Mouse (Mus musculus): ENCODE measurements around the gene Otud1. TPM values are rescaled to one million over a fixed set of nuclear protein-coding genes. Genes with fewer than 3 reads are reported as not detected.
A peak's percentile ranks its signal among the peaks of the same experiment; 100 is the strongest.

Otud1 gene
- polyA plus RNA-seq, 1 experiment: 12.4 TPM

DNA sequence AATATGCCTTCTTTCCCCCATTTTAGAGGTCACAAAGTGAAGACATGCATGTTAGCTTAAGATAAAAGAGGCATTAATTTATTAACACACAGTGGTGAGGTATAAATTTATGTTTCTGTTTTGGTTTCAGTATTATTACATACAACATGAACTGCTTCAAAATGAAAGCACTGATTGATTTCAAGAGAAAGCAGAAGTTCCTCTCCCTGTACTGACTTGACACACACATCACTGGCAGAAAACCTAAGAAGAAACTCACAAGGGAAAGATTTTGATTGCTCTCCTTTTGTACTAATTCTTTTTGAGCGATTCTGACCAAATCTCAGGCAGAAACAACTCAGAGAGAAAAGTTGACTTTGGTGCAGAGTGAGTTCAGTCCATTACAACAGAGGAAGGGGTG, 27.0 kb upstream of the Otud1 start:
- TF ChIP-seq POLR2A (IDR thresholded peaks at IDR 0.05; ENCODE audit: low read depth, low read length): no peak
- TF ChIP-seq CTCF (IDR thresholded peaks at IDR 0.05; ENCODE audit: extremely low read depth, insufficient read depth, insufficient read length, insufficient replicate concordance): no peak
- DNase-seq (ENCODE audit: low read depth in 1 of 2, low spot score in 2 of 2): peak in 1 of 2 experiments; percentile 27
- WGBS: 21% methylated on average over 1 of the region's 1 CpGs

DNA sequence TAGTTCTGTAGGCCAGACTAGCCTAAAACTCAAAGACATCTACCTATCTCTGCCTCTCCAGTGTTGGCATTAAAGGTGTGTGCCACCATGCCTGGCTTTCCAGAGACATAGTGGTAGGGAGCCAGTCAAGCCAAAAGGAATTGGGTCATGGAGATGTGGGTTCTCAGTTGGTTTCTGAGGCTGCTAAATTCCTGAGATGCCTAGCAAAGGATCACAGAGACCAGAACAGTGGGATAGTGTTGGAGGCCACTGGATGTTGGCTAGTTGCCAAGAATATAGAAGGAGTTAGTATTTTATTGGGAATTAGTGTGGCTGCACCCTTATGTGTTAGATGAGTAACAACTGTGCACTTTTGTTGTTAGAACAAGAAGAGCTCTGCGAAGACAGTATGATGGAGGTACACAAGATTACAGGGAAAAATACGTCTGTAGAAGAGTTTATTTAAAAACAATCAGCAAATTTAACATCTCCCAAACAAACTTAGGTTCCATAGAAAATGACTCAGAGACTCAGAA, 24.1 kb upstream of the Otud1 start:
- no peak for DNase-seq (ENCODE audit: low read depth in 1 of 2, low spot score in 2 of 2)
- no peak overlapping the region for H3K4me3 ChIP-seq (ENCODE audit: extremely low read depth, insufficient read depth, insufficient read length)
- H3K27ac ChIP-seq (ENCODE audit: insufficient read depth, low read length): no peak overlapping the region
- no peaks in the 10 kb centered on the region for H3K27me3 ChIP-seq (ENCODE audit: control insufficient read depth, insufficient read depth, low read length)
- H3K36me3 ChIP-seq (ENCODE audit: control insufficient read depth, insufficient read depth, low read length): no peaks in the 10 kb centered on the region
- 89% methylated on average over 2 of the region's 2 CpGs for WGBS
- TF ChIP-seq CTCF (IDR thresholded peaks at IDR 0.05; ENCODE audit: extremely low read depth, insufficient read depth, insufficient read length, insufficient replicate concordance) (no peak), POLR2A (IDR thresholded peaks at IDR 0.05; ENCODE audit: low read depth, low read length) (no peak)
- H3K4me1 ChIP-seq (ENCODE audit: control insufficient read depth, insufficient read depth, insufficient read length): peaks cover 11% of the 10 kb centered on the region; the same call in 1 of the 2 replicates

More for the DNA sequence above, 27.0 kb upstream of the Otud1 start:
- Histone ChIP-seq H3K27me3 (ENCODE audit: control insufficient read depth, insufficient read depth, low read length) (no peaks in the 10 kb centered on the region), H3K4me3 (ENCODE audit: extremely low read depth, insufficient read depth, insufficient read length) (no peak overlapping the region), H3K36me3 (ENCODE audit: control insufficient read depth, insufficient read depth, low read length) (no peaks in the 10 kb centered on the region), H3K4me1 (ENCODE audit: control insufficient read depth, insufficient read depth, insufficient read length) (peaks cover 13% of the 10 kb centered on the region; the same call in 1 of the 2 replicates), H3K27ac (ENCODE audit: insufficient read depth, low read length) (peak overlapping the region; percentile 24; the same call in 1 of the 2 replicates)

DNA sequence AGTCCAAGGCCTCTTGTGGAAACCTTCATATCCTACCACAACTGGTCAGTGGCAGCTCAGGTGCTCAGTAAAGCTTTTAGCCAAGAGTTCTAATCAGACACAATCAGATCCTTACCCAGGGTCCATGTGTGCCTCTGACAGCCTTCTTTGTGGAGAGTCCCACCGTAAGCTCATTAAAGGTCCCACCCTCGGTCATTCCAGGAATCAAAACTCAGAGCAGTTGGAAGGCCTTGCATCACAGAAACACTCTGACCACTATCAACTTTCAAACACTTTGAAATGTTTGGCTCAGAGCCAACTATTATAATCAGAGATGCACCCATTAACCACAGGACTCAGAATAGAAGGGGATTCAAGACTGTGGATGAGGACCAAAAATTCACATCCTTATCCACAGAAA, 12.4 kb upstream of the Otud1 start:
- H3K36me3 ChIP-seq (ENCODE audit: control insufficient read depth, insufficient read depth, low read length): no peaks in the 10 kb centered on the region
- H3K27ac ChIP-seq (ENCODE audit: insufficient read depth, low read length): no peak overlapping the region
- H3K4me1 ChIP-seq (ENCODE audit: control insufficient read depth, insufficient read depth, insufficient read length): no peaks in the 10 kb centered on the region
- no peak overlapping the region for H3K4me3 ChIP-seq (ENCODE audit: extremely low read depth, insufficient read depth, insufficient read length)
- no peak for TF ChIP-seq CTCF (IDR thresholded peaks at IDR 0.05; ENCODE audit: extremely low read depth, insufficient read depth, insufficient read length, insufficient replicate concordance)
- no peak for TF ChIP-seq POLR2A (IDR thresholded peaks at IDR 0.05; ENCODE audit: low read depth, low read length)
- WGBS: 82% methylated on average over 2 of the region's 2 CpGs
- DNase-seq (ENCODE audit: low read depth in 1 of 2, low spot score in 2 of 2): no peak
- H3K27me3 ChIP-seq (ENCODE audit: control insufficient read depth, insufficient read depth, low read length): no peaks in the 10 kb centered on the region

DNA sequence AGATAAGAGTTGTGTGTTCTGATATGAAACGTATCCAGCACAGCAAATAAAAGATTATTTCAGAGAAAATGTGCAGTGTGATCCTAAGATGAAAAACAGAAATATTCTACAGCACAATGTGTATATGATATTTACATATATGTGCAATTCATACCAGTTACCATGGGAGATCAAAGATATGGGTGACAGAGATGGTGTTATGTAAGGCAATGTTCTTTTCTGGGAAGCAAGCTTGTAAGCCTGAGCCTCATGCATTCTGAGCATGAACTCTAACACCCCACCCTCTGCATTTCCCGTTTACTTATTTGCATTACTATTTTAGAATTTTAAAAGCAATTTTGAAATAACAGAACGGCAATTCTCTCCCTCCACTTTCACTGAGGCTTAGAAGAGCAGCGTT, 11.4 kb upstream of the Otud1 start:
- TF ChIP-seq POLR2A (IDR thresholded peaks at IDR 0.05; ENCODE audit: low read depth, low read length) (no peak), CTCF (IDR thresholded peaks at IDR 0.05; ENCODE audit: extremely low read depth, insufficient read depth, insufficient read length, insufficient replicate concordance) (no peak)
- H3K27me3 ChIP-seq (ENCODE audit: control insufficient read depth, insufficient read depth, low read length): no peaks in the 10 kb centered on the region
- no peak overlapping the region for H3K27ac ChIP-seq (ENCODE audit: insufficient read depth, low read length)
- H3K36me3 ChIP-seq (ENCODE audit: control insufficient read depth, insufficient read depth, low read length): no peaks in the 10 kb centered on the region
- H3K4me3 ChIP-seq (ENCODE audit: extremely low read depth, insufficient read depth, insufficient read length): no peak overlapping the region
- no peak for DNase-seq (ENCODE audit: low read depth in 1 of 2, low spot score in 2 of 2)
- H3K4me1 ChIP-seq (ENCODE audit: control insufficient read depth, insufficient read depth, insufficient read length): no peaks in the 10 kb centered on the region
- WGBS: 61% methylated on average over 4 of the region's 4 CpGs

DNA sequence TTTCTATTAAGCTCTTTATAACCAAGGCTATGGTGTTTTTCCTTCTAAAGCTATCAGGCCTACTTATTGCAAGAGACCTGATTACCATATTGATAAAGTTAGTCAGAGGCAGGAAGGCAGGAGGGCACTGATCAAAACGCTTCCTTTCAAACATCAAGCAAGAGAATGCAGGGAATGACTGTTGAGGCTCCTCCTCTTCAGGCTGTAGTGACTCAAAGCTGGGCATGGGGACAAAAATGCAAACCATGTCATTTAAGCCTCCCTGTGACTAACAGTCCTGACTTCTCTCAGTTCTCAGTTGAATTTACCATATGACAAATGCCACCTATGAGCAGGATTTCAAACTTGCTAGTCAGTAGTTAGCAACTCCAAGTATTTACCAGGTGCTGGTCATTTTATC, 10.6 kb upstream of the Otud1 start:
- WGBS: 59% methylated on average over 1 of the region's 1 CpGs
- H3K4me3 ChIP-seq (ENCODE audit: extremely low read depth, insufficient read depth, insufficient read length): no peak overlapping the region
- no peak for TF ChIP-seq POLR2A (IDR thresholded peaks at IDR 0.05; ENCODE audit: low read depth, low read length)
- TF ChIP-seq CTCF (IDR thresholded peaks at IDR 0.05; ENCODE audit: extremely low read depth, insufficient read depth, insufficient read length, insufficient replicate concordance): no peak
- H3K4me1 ChIP-seq (ENCODE audit: control insufficient read depth, insufficient read depth, insufficient read length): no peaks in the 10 kb centered on the region
- no peaks in the 10 kb centered on the region for H3K36me3 ChIP-seq (ENCODE audit: control insufficient read depth, insufficient read depth, low read length)
- DNase-seq (ENCODE audit: low read depth in 1 of 2, low spot score in 2 of 2): no peak
- no peaks in the 10 kb centered on the region for H3K27me3 ChIP-seq (ENCODE audit: control insufficient read depth, insufficient read depth, low read length)
- no peak overlapping the region for H3K27ac ChIP-seq (ENCODE audit: insufficient read depth, low read length)

DNA sequence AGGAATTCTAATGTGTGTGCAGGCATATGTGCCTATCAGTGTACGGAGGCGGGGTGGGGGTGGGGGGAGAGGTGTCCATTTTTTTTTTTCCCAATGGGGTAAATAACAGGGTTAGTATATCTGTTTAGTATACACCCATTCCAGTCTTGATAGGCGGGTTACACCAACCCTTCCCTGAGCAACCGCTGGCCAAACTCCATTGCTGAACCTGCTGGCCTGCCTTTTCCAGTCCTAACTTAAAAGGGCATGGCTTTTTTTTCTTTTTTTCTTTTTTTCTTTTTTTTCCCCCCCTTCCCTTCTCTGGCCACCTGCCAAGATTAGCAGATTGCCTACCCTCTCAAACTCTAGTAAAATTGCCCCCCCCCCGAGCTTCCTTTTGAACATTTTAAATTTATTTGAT, 1.1 kb upstream of the Otud1 start:
- H3K36me3 ChIP-seq (ENCODE audit: control insufficient read depth, insufficient read depth, low read length): no peaks in the 10 kb centered on the region
- 64% methylated on average over 5 of the region's 5 CpGs for WGBS
- H3K4me3 ChIP-seq (ENCODE audit: extremely low read depth, insufficient read depth, insufficient read length): no peak overlapping the region; the same call in 1 of the 2 replicates
- no peaks in the 10 kb centered on the region for H3K27me3 ChIP-seq (ENCODE audit: control insufficient read depth, insufficient read depth, low read length)
- peaks cover 9% of the 10 kb centered on the region for H3K4me1 ChIP-seq (ENCODE audit: control insufficient read depth, insufficient read depth, insufficient read length)
- TF ChIP-seq POLR2A (IDR thresholded peaks at IDR 0.05; ENCODE audit: low read depth, low read length) (no peak), CTCF (IDR thresholded peaks at IDR 0.05; ENCODE audit: extremely low read depth, insufficient read depth, insufficient read length, insufficient replicate concordance) (no peak)
- no peak for DNase-seq (ENCODE audit: low read depth in 1 of 2, low spot score in 2 of 2)
- H3K27ac ChIP-seq (ENCODE audit: insufficient read depth, low read length): no peak overlapping the region

DNA sequence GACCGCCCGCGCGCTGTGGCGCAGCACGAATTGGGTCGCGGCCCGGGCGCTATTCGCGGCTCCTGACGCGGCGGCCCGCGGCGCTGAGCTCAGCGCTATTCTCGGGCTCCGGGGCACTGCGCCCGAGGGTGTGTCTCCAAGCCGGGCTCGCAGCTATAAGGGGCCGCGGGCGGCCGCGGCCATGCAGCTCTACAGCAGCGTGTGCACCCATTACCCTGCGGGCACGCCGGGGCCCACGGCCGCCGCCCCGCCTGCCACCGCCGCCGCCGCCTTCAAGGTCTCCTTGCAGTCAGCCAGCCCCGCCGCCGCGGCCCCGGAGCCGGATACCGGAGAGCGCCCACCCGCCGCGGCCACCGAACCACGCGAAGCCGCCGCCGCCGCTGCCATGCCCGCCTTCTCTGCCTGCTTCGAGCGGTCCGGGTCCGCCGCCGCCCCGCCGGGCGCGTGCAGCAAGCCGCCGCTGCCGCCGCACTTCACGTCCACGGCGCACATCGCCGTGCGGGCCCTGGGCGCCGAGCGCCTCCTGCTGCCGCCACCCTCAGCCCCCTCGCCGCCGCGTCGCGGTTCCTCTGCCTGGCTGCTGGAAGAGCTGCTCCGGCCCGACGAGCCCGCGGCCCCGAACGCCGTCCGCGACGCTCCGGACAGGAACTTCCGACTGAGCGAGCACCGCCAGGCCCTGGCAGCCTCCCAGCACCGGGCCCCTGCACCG, 483 bp downstream of the Otud1 start:
- DNase-seq (ENCODE audit: low read depth in 1 of 2, low spot score in 2 of 2): peak in 1 of 2 experiments; percentile 74
- WGBS: 2% methylated on average over 94 of the region's 108 CpGs
- no peak for TF ChIP-seq POLR2A (IDR thresholded peaks at IDR 0.05; ENCODE audit: low read depth, low read length)
- TF ChIP-seq CTCF (IDR thresholded peaks at IDR 0.05; ENCODE audit: extremely low read depth, insufficient read depth, insufficient read length, insufficient replicate concordance): peak; percentile 41; the same call in 1 of the 2 replicates
- Histone ChIP-seq H3K27ac (ENCODE audit: insufficient read depth, low read length) (peak overlapping the region; percentile 95), H3K4me1 (ENCODE audit: control insufficient read depth, insufficient read depth, insufficient read length) (peaks cover 9% of the 10 kb centered on the region), H3K36me3 (ENCODE audit: control insufficient read depth, insufficient read depth, low read length) (no peaks in the 10 kb centered on the region), H3K4me3 (ENCODE audit: extremely low read depth, insufficient read depth, insufficient read length) (peak overlapping the region; percentile 91), H3K27me3 (ENCODE audit: control insufficient read depth, insufficient read depth, low read length) (no peaks in the 10 kb centered on the region)

All from spleen, adult 2 months (tissue).